Mouse (Mus musculus) kidney, embryonic 14.5 days (tissue): ENCODE measurements around the gene Wdr86. TPM values are rescaled to one million over a fixed set of nuclear protein-coding genes. Genes with fewer than 3 reads are reported as not detected.

Source experiments
- ATAC-seq: fragments of 200-750 bp; cut with Nextera tagmentation; 2 replicates; pipeline ENCODE4 v1.8.0; 2017; ENCODE audit warnings: moderate number of reproducible peaks, mild to moderate bottlenecking, moderate TSS enrichment, moderate library complexity; ENCODE audit not compliant: low FRiP score, low TSS enrichment
- H3K27ac ChIP-seq: fragments of 300-500 bp; sonication (generic); 2 replicates; pipeline ENCODE4 v1.5.1; 2014; ENCODE audit warnings: low read depth, mild to moderate bottlenecking, low read length, moderate library complexity, mixed read lengths
- H3K27me3 ChIP-seq: fragments of 300-500 bp; sonication (generic); 2 replicates; pipeline ENCODE4 v1.6.1; 2014; ENCODE audit warnings: mild to moderate bottlenecking, low read length; ENCODE audit not compliant: control insufficient read depth, insufficient read depth
- H3K36me3 ChIP-seq: fragments of 300-500 bp; sonication (generic); 2 replicates; pipeline ENCODE4 v1.6.1; 2014; ENCODE audit warnings: low read length, mixed read lengths; ENCODE audit not compliant: control insufficient read depth, insufficient read depth
- H3K4me1 ChIP-seq: fragments of 300-500 bp; sonication (generic); 2 replicates; pipeline ENCODE4 v1.6.1; 2014; ENCODE audit warnings: low read length, mixed read lengths; ENCODE audit not compliant: control insufficient read depth, insufficient read depth
- H3K4me2 ChIP-seq: fragments of 300-500 bp; sonication (generic); replicated peaks from 2 replicates; pipeline ENCODE4 v1.6.1; 2014; ENCODE audit warnings: low read depth, mild to moderate bottlenecking, low read length
- H3K4me3 ChIP-seq: fragments of 300-500 bp; sonication (generic); 2 replicates; pipeline ENCODE4 v1.5.1; 2014; ENCODE audit warnings: mild to moderate bottlenecking, low read length
- H3K9ac ChIP-seq: fragments of 300-500 bp; sonication (generic); 2 replicates; pipeline ENCODE4 v1.6.1; 2014; ENCODE audit warnings: low read depth, mild to moderate bottlenecking, low read length, moderate library complexity
- H3K9me3 ChIP-seq: fragments of 300-500 bp; sonication (generic); 2 replicates; pipeline ENCODE4 v1.6.1; 2016; ENCODE audit warnings: low read length; ENCODE audit not compliant: control insufficient read depth
- WGBS: fragments of 180-500 bp; shearing (Covaris S2); extraction: QIAGEN DNeasy Blood & Tissue Kit; methylation state at CpG from one replicate; pipeline ENCODE4 v1.1.7; 2014; 5-methylcytosine and 5-hydroxymethylcytosine counted together
- polyA plus RNA-seq: library from polyadenylated mRNA; unstranded; fragments of >200 nt; fragmentation: Nextera tagmentation; extraction: Ambion mirVana; gene quantifications from 2 replicates; pipeline ENCODE4 v1.2.1, GENCODE M21; 2014

Gene Wdr86
- polyA plus RNA-seq, 1 experiment from 2014 or later: 37.0 TPM

GRCm38 (mm10) chr5:24738517-24738916 lies 8.0 kb upstream of the Wdr86 start:
- Histone ChIP-seq H3K4me1 (peaks cover 11% of the 10 kb centered on the region; the same call in 1 of the 2 replicates), H3K27ac (peak overlapping the region; percentile 85; the same call in 1 of the 2 replicates), H3K36me3 (no peaks in the 10 kb centered on the region), H3K4me3 (no peak overlapping the region), H3K27me3 (no peaks in the 10 kb centered on the region), H3K4me2 (no peak overlapping the region), H3K9ac (no peak overlapping the region), H3K9me3 (no peaks in the 10 kb centered on the region)
- no peak for ATAC-seq
- WGBS: 79% methylated on average over 1 of the region's 1 CpGs

- Histone ChIP-seq H3K4me3 (no peak overlapping the region), H3K27me3 (no peaks in the 10 kb centered on the region), H3K4me2 (no peak overlapping the region), H3K27ac (no peak overlapping the region), H3K9ac (no peak overlapping the region), H3K4me1 (peaks cover 19% of the 10 kb centered on the region), H3K36me3 (no peaks in the 10 kb centered on the region), H3K9me3 (no peaks in the 10 kb centered on the region)
- 95% methylated on average over 10 of the region's 10 CpGs for WGBS
- ATAC-seq: no peak
Measured at GRCm38 (mm10) chr5:24737595-24737994, 7.1 kb upstream of the Wdr86 start.

DNA sequence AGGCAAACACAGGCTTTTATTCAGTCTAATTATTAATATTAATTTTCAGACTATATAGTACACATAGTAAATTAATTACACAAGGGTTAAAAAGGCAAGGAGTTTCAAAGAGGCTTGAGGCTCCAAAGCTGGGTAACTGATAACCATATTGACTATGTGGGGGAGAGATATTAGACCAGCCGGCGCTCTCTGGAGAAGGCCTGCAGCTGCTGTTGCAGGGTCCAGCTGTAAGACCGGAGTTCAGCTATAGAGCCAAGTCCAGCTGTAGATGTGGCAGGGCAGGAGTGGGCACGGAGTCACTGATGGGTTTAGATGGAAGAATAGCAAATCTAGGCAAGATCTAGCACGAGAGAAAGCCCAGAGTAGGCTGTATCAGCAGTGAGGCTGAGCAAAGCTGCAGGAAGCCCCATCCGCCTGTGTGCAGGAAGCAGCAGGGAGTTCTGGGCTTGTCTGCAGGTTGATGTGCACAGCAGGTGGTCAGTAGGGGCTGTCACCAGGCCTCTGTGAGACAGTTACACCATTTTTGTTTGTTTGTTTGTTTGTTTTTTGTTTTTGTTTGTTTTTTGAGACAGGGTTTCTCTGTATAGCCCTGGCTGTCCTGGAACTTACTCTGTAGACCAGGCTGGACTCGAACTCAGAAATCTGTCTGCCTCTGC lies 3.4 kb upstream of the Wdr86 start:
- no peaks in the 10 kb centered on the region for H3K9me3 ChIP-seq
- H3K27ac ChIP-seq: peak overlapping the region; percentile 61
- no peaks in the 10 kb centered on the region for H3K36me3 ChIP-seq
- no peak overlapping the region for H3K9ac ChIP-seq
- WGBS: 53% methylated on average over 7 of the region's 7 CpGs
- peaks cover 33% of the 10 kb centered on the region for H3K4me1 ChIP-seq
- H3K4me3 ChIP-seq: no peak overlapping the region
- ATAC-seq: no peak
- H3K27me3 ChIP-seq: 0 out of 2 replicates have a peak, but pooled peaks cover 3% of the 10 kb centered on the region
- H3K4me2 ChIP-seq: peak overlapping the region; percentile 4; the same call in 1 of the 2 replicates

GRCm38 (mm10) chr5:24733134-24733533 lies 2.6 kb upstream of the Wdr86 start:
- no peak overlapping the region for H3K4me3 ChIP-seq

GRCm38 (mm10) chr5:24730986-24731385 lies 459 bp upstream of the Wdr86 start:
- H3K36me3 ChIP-seq: no peaks in the 10 kb centered on the region
- H3K9ac ChIP-seq: peak overlapping the region; percentile 86
- H3K4me1 ChIP-seq: peaks cover 32% of the 10 kb centered on the region
- no peaks in the 10 kb centered on the region for H3K9me3 ChIP-seq
- WGBS: 4% methylated on average over 15 of the region's 15 CpGs
- peak overlapping the region; percentile 82 for H3K4me2 ChIP-seq
- 0 out of 2 replicates have a peak, but pooled peaks cover 3% of the 10 kb centered on the region for H3K27me3 ChIP-seq
- H3K27ac ChIP-seq: peak overlapping the region; percentile 65; the same call in 1 of the 2 replicates
- ATAC-seq: peak; percentile 38
- H3K4me3 ChIP-seq: peak overlapping the region; percentile 71

More at GRCm38 (mm10) chr5:24733134-24733533, 2.6 kb upstream of the Wdr86 start:
- Histone ChIP-seq H3K4me1 (peaks cover 32% of the 10 kb centered on the region), H3K9ac (no peak overlapping the region), H3K27me3 (0 out of 2 replicates have a peak, but pooled peaks cover 3% of the 10 kb centered on the region), H3K4me2 (peak overlapping the region; percentile 4), H3K36me3 (no peaks in the 10 kb centered on the region), H3K27ac (peak overlapping the region; percentile 61), H3K9me3 (no peaks in the 10 kb centered on the region)
- peak; percentile 68 for ATAC-seq
- 8% methylated on average over 8 of the region's 8 CpGs for WGBS

GRCm38 (mm10) chr5:24729797-24730487 lies 585 bp downstream of the Wdr86 start:
- peak overlapping the region; percentile 82 for H3K4me2 ChIP-seq
- H3K4me1 ChIP-seq: peaks cover 32% of the 10 kb centered on the region
- H3K27me3 ChIP-seq: 0 out of 2 replicates have a peak, but pooled peaks cover 3% of the 10 kb centered on the region
- peak overlapping the region; percentile 65 for H3K27ac ChIP-seq
- no peaks in the 10 kb centered on the region for H3K9me3 ChIP-seq
- H3K9ac ChIP-seq: peak overlapping the region; percentile 86
- WGBS: under 1% methylated on average over 49 of the region's 49 CpGs
- peak overlapping the region; percentile 71 for H3K4me3 ChIP-seq
- peak; percentile 26 for ATAC-seq
- no peaks in the 10 kb centered on the region for H3K36me3 ChIP-seq

DNA sequence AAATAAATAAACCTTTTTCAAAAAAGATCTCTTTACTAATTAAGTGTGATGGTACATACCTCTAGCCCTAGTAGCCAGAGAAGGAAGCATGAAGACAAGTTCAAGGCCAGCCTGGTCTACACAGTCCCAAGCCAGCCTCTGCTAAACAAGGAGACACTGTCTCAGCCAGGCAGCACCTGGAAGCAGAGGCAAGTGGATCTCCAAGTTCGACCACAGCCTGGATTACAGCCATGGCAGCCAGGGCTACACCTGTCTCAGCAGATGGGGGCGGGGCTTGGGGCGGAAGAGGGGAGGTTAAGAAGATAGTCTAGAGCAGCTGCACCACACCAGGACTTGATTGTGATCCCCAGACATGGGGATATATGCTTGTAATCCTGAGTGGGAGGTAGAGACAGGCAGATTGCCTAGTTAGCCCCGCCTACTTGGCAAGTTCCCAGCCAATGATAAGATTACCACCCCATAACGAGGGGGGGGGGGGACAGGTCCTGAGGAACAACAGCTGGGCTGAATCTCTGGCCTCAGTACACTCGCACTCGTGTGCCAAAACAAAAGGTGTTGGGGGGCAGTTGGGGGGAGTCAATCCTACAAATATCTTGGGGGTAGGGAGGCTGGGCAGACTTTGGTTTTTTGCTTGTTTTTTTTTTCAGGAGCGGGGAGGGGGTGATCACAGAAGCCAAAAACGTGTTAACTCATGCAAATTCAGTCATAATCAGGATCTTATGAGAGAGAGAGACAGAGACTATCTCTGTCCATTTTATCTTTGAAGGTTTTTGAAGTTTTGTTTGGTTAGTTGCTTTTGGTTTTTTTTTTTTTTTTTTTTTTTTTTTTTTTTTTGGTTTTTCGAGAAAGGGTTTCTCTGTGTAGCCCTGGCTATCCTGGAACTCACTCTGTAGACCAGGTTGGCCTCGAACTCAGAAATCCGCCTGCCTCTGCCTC lies 3.4 kb downstream of the Wdr86 start:
- Histone ChIP-seq H3K9ac (no peak overlapping the region), H3K27ac (no peak overlapping the region), H3K4me2 (no peak overlapping the region), H3K27me3 (0 out of 2 replicates have a peak, but pooled peaks cover 3% of the 10 kb centered on the region), H3K9me3 (no peaks in the 10 kb centered on the region), H3K4me1 (peaks cover 20% of the 10 kb centered on the region), H3K36me3 (0 out of 2 replicates have a peak, but pooled peaks cover 3% of the 10 kb centered on the region), H3K4me3 (no peak overlapping the region)
- ATAC-seq: no peak
- 61% methylated on average over 12 of the region's 12 CpGs for WGBS

GRCm38 (mm10) chr5:24725897-24726296 lies 4.6 kb downstream of the Wdr86 start:
- WGBS: 70% methylated on average over 6 of the region's 6 CpGs
- Histone ChIP-seq H3K4me1 (0 out of 2 replicates have a peak, but pooled peaks cover 8% of the 10 kb centered on the region), H3K9me3 (no peaks in the 10 kb centered on the region), H3K27ac (peak overlapping the region; percentile 74; the same call in 1 of the 2 replicates), H3K4me3 (no peak overlapping the region), H3K9ac (no peak overlapping the region), H3K4me2 (no peak overlapping the region), H3K27me3 (no peaks in the 10 kb centered on the region), H3K36me3 (peaks cover 9% of the 10 kb centered on the region; the same call in 1 of the 2 replicates)
- ATAC-seq: no peak
